Mouse (Mus musculus) spleen, postnatal 4 days (tissue): ENCODE data around the gene Flt3l.
"Not testable (repeated sequence)": the region's sequence is repeated elsewhere in the genome, so short reads cannot be mapped to it uniquely, and the experiment has no call there.

Experiments
- DNase-seq, 2 experiments: peaks; one replicate each; pipeline ENCODE4 v3.0.0; 2022; ENCODE audit warnings: low spot score in 2 of 2

Flt3l gene

GRCm38 (mm10) chr7:45124224-45125143 lies 11.7 kb downstream of the Flt3l start, which contains the start of gene Rps11:
Gene Rps11 (minus strand): TSS chr7:45124439.
- DNase-seq = peak; percentile 97 to 98

- DNase-seq = peak in 1 of 2 experiments; percentile 58
Measured at GRCm38 (mm10) chr7:45123186-45123570, 13.1 kb downstream of the Flt3l start.

GRCm38 (mm10) chr7:45122561-45123185 lies 13.6 kb downstream of the Flt3l start:
- DNase-seq = no peak

- DNase-seq = no peak
Measured at GRCm38 (mm10) chr7:45121966-45122365, 14.3 kb downstream of the Flt3l start.

- DNase-seq = peak; percentile 70 to 80
Measured at GRCm38 (mm10) chr7:45121404-45121803, 14.8 kb downstream of the Flt3l start.

- no peak for DNase-seq
Measured at GRCm38 (mm10) chr7:45119780-45120709, 16.2 kb downstream of the Flt3l start.

- no peak for DNase-seq
Measured at GRCm38 (mm10) chr7:45118336-45118735, 17.9 kb downstream of the Flt3l start.

GRCm38 (mm10) chr7:45117566-45117965 lies 18.7 kb downstream of the Flt3l start:
- no peak for DNase-seq

GRCm38 (mm10) chr7:45113476-45113875 lies 22.8 kb downstream of the Flt3l start:
- DNase-seq = no peak

GRCm38 (mm10) chr7:45112529-45112928 lies 23.7 kb downstream of the Flt3l start:
- DNase-seq = no peak

- no peak for DNase-seq
Measured at GRCm38 (mm10) chr7:45111940-45112339, 24.3 kb downstream of the Flt3l start.

- not testable (repeated sequence) for DNase-seq
Measured at GRCm38 (mm10) chr7:45110089-45110488, 26.1 kb downstream of the Flt3l start.

- no peak for DNase-seq
Measured at GRCm38 (mm10) chr7:45107052-45107645, 29.1 kb downstream of the Flt3l start.

- no peak for DNase-seq
Measured at GRCm38 (mm10) chr7:45106441-45106840, 29.8 kb downstream of the Flt3l start.

- no peak for DNase-seq
Measured at GRCm38 (mm10) chr7:45105491-45105890, 30.7 kb downstream of the Flt3l start.

GRCm38 (mm10) chr7:45104941-45105340 lies 31.3 kb downstream of the Flt3l start:
- DNase-seq = no peak

- no peak for DNase-seq
Measured at GRCm38 (mm10) chr7:45103652-45104180, 32.5 kb downstream of the Flt3l start, which contains the start of gene Fcgrt. Gene Fcgrt (minus strand): TSS chr7:45103851.

- no peak for DNase-seq
Measured at GRCm38 (mm10) chr7:45102940-45103585, 33.2 kb downstream of the Flt3l start.

- no peak for DNase-seq
Measured at GRCm38 (mm10) chr7:45102441-45102840, 33.8 kb downstream of the Flt3l start.

GRCm38 (mm10) chr7:45100046-45100445 lies 36.2 kb downstream of the Flt3l start:
- DNase-seq = no peak
